Mouse (Mus musculus): Measurements from ENCODE around the gene Syna. TPM values are rescaled to one million over a fixed set of nuclear protein-coding genes. Genes with fewer than 3 reads are reported as not detected.

Gene Syna
- not detected in 2 replicates for polyA plus RNA-seq (2014; fragmentation: Nextera tagmentation; extraction: Ambion mirVana)

- no peak for ATAC-seq (ENCODE audit: insufficient number of reproducible peaks, low FRiP score, low TSS enrichment, low read depth)
- Histone ChIP-seq H3K4me1 (ENCODE audit: control insufficient read depth, insufficient read depth, low read length) (peaks cover 5% of the 10 kb centered on the region), H3K27ac (replicated peaks; ENCODE audit: low read depth, low read length) (no peak within 1 kb of the TSS), H3K36me3 (ENCODE audit: control insufficient read depth, insufficient read depth, low read length) (no peaks in the 10 kb centered on the region), H3K27me3 (ENCODE audit: control insufficient read depth, insufficient read depth, low read length) (no peaks in the 10 kb centered on the region), H3K9me3 (ENCODE audit: control insufficient read depth, low read length) (no peaks in the 10 kb centered on the region; the same call in 1 of the 2 replicates), H3K4me2 (ENCODE audit: low read depth, severe bottlenecking) (no peak within 1 kb of the TSS), H3K4me3 (ENCODE audit: low read depth, low read length) (no peak within 1 kb of the TSS), H3K9ac (ENCODE audit: low read length) (no peak within 1 kb of the TSS)
- no peak for DNase-seq (ENCODE audit: low spot score)
- 88% methylated on average over 7 of the region's 7 CpGs for WGBS
Measured at GRCm38 (mm10) chr5:134560071-134560449, at the start of gene Syna. Syna (minus strand) TSS chr5:134560171.

DNA sequence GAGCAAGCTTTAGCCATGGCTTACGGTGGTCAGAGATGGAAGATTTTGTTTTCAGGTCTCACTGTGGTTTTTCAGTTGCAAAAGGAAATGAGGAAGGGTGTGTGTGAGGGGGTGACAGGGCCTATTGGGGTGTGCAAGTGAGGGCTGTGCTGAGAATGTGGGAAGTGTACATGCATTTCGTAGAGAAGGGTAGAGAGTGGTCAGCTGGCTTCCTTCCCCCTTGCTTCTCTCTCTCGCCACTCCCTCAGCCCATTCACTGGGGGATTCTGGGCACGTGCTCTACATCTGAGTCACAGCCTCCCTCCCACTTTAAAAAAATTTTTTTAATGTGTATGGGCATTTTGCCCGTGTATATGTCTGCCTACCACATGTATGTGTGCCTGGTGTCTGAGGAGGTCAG, 47.1 kb upstream of the Syna start:
- no peaks in the 10 kb centered on the region for H3K36me3 ChIP-seq (ENCODE audit: control insufficient read depth, insufficient read depth, low read length)
- no peaks in the 10 kb centered on the region for H3K27me3 ChIP-seq (ENCODE audit: control insufficient read depth, insufficient read depth, low read length)
- H3K9ac ChIP-seq (ENCODE audit: low read length): no peak overlapping the region
- no peak overlapping the region for H3K4me3 ChIP-seq (ENCODE audit: low read depth, low read length)
- ATAC-seq (ENCODE audit: insufficient number of reproducible peaks, low FRiP score, low TSS enrichment, low read depth): no peak
- no peak overlapping the region for H3K27ac ChIP-seq (replicated peaks; ENCODE audit: low read depth, low read length)
- 72% methylated on average over 5 of the region's 5 CpGs for WGBS
- H3K9me3 ChIP-seq (ENCODE audit: control insufficient read depth, low read length): no peaks in the 10 kb centered on the region
- DNase-seq (ENCODE audit: low spot score): no peak
- no peak overlapping the region for H3K4me2 ChIP-seq (ENCODE audit: low read depth, severe bottlenecking)
- no peaks in the 10 kb centered on the region for H3K4me1 ChIP-seq (ENCODE audit: control insufficient read depth, insufficient read depth, low read length)

DNA sequence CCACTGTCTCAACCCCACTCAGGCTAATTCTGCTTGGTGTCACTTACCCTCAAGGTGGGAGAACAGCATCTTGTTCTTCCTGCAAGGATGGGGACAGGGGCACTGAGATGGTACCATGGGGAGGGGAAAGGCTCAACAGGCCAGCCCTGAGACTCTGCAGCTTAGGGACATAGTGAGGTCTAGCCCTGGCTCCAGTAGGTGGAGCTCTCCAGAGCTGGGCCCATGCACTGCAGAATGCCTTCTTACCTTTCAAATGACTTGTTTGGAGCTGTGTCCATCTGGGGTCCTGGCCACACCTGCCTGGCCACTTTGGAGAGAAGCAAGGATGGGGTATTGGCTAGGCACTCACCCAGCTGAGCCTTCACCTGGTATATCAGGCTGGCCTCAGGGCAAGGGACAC, 46.3 kb upstream of the Syna start:
- ATAC-seq (ENCODE audit: insufficient number of reproducible peaks, low FRiP score, low TSS enrichment, low read depth): no peak
- H3K9me3 ChIP-seq (ENCODE audit: control insufficient read depth, low read length): no peaks in the 10 kb centered on the region
- H3K4me3 ChIP-seq (ENCODE audit: low read depth, low read length): no peak overlapping the region
- no peak overlapping the region for H3K9ac ChIP-seq (ENCODE audit: low read length)
- H3K27ac ChIP-seq (replicated peaks; ENCODE audit: low read depth, low read length): no peak overlapping the region
- no peaks in the 10 kb centered on the region for H3K36me3 ChIP-seq (ENCODE audit: control insufficient read depth, insufficient read depth, low read length)
- no peak for DNase-seq (ENCODE audit: low spot score)
- no peak overlapping the region for H3K4me2 ChIP-seq (ENCODE audit: low read depth, severe bottlenecking)
- H3K4me1 ChIP-seq (ENCODE audit: control insufficient read depth, insufficient read depth, low read length): no peaks in the 10 kb centered on the region
- H3K27me3 ChIP-seq (ENCODE audit: control insufficient read depth, insufficient read depth, low read length): no peaks in the 10 kb centered on the region

DNA sequence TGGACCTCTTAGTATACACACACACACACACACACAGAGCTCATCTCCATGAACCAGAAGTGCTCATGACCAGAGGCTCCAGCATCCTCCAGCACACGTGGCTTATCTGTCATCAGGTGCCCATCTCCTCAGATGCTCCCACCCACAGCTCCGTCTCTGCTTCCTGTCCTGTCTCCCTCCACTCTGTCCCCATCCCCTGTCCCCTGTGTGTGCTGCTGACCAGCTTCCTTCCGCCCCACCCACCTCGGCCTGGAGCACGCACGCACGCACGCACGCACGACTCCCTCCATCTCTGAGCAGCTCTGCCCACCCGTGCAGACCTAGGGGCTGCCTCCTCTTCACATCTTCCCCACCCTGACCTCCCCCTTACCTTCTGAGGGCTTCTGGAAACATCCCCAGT, 44.4 kb upstream of the Syna start:
- DNase-seq (ENCODE audit: low spot score): no peak
- ATAC-seq (ENCODE audit: insufficient number of reproducible peaks, low FRiP score, low TSS enrichment, low read depth): no peak
- Histone ChIP-seq H3K4me1 (ENCODE audit: control insufficient read depth, insufficient read depth, low read length) (0 out of 2 replicates have a peak, but pooled peaks cover 4% of the 10 kb centered on the region), H3K4me3 (ENCODE audit: low read depth, low read length) (no peak overlapping the region), H3K27ac (replicated peaks; ENCODE audit: low read depth, low read length) (no peak overlapping the region), H3K36me3 (ENCODE audit: control insufficient read depth, insufficient read depth, low read length) (no peaks in the 10 kb centered on the region), H3K27me3 (ENCODE audit: control insufficient read depth, insufficient read depth, low read length) (no peaks in the 10 kb centered on the region), H3K9me3 (ENCODE audit: control insufficient read depth, low read length) (no peaks in the 10 kb centered on the region), H3K4me2 (ENCODE audit: low read depth, severe bottlenecking) (no peak overlapping the region), H3K9ac (ENCODE audit: low read length) (no peak overlapping the region)
- WGBS: 86% methylated on average over 11 of the region's 11 CpGs

DNA sequence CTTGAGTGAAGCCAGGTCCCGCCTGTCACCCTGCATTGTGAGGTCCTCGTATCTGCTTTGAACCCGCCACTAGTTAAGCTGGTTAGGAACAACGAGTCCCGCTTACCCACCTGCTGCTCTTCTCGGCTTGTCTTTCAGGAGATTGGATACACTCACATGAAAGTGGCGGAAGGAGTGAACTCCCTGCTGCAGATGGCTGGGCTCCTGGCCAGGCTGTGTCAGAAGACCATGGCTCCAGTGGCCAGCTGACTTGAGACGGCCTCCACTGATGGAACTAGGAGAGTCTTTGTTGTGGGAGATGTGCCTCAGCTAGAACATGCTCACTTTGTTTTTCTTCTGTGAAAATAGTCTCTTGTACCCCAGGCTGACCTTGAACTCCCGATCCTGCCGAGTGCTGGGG, 37.7 kb upstream of the Syna start:
- H3K9ac ChIP-seq (ENCODE audit: low read length): no peak overlapping the region
- H3K9me3 ChIP-seq (ENCODE audit: control insufficient read depth, low read length): no peaks in the 10 kb centered on the region
- 0 out of 2 replicates have a peak, but pooled peaks cover 4% of the 10 kb centered on the region for H3K4me1 ChIP-seq (ENCODE audit: control insufficient read depth, insufficient read depth, low read length)
- peaks cover 46% of the 10 kb centered on the region for H3K36me3 ChIP-seq (ENCODE audit: control insufficient read depth, insufficient read depth, low read length)
- WGBS: 95% methylated on average over 10 of the region's 10 CpGs
- H3K27ac ChIP-seq (replicated peaks; ENCODE audit: low read depth, low read length): no peak overlapping the region
- no peaks in the 10 kb centered on the region for H3K27me3 ChIP-seq (ENCODE audit: control insufficient read depth, insufficient read depth, low read length)
- no peak overlapping the region for H3K4me3 ChIP-seq (ENCODE audit: low read depth, low read length)
- DNase-seq (ENCODE audit: low spot score) (no peak), ATAC-seq (ENCODE audit: insufficient number of reproducible peaks, low FRiP score, low TSS enrichment, low read depth) (no peak)
- no peak overlapping the region for H3K4me2 ChIP-seq (ENCODE audit: low read depth, severe bottlenecking)

DNA sequence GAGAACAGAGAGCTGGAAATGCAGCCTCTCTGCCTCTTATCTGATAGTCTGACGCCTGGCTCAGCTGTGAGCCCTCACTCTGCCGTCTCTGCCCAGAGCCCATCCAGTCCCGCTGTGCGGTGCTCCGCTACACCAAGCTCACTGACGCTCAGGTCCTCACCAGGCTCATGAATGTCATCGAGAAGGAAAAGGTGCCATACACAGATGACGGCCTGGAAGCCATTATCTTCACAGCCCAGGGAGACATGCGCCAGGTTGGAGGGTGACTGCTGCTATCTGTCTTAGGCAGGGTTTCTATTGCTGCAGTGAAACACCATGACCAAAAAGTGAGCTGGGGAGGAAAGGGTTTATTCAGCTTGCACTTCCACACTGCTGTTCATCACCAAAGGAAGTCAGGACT, 33.1 kb upstream of the Syna start:
- Histone ChIP-seq H3K4me3 (ENCODE audit: low read depth, low read length) (no peak overlapping the region), H3K9ac (ENCODE audit: low read length) (no peak overlapping the region), H3K4me2 (ENCODE audit: low read depth, severe bottlenecking) (no peak overlapping the region), H3K36me3 (ENCODE audit: control insufficient read depth, insufficient read depth, low read length) (peaks cover 59% of the 10 kb centered on the region), H3K27ac (replicated peaks; ENCODE audit: low read depth, low read length) (no peak overlapping the region), H3K27me3 (ENCODE audit: control insufficient read depth, insufficient read depth, low read length) (no peaks in the 10 kb centered on the region), H3K9me3 (ENCODE audit: control insufficient read depth, low read length) (no peaks in the 10 kb centered on the region), H3K4me1 (ENCODE audit: control insufficient read depth, insufficient read depth, low read length) (no peaks in the 10 kb centered on the region)
- no peak for ATAC-seq (ENCODE audit: insufficient number of reproducible peaks, low FRiP score, low TSS enrichment, low read depth)
- DNase-seq (ENCODE audit: low spot score): no peak
- 84% methylated on average over 9 of the region's 9 CpGs for WGBS

DNA sequence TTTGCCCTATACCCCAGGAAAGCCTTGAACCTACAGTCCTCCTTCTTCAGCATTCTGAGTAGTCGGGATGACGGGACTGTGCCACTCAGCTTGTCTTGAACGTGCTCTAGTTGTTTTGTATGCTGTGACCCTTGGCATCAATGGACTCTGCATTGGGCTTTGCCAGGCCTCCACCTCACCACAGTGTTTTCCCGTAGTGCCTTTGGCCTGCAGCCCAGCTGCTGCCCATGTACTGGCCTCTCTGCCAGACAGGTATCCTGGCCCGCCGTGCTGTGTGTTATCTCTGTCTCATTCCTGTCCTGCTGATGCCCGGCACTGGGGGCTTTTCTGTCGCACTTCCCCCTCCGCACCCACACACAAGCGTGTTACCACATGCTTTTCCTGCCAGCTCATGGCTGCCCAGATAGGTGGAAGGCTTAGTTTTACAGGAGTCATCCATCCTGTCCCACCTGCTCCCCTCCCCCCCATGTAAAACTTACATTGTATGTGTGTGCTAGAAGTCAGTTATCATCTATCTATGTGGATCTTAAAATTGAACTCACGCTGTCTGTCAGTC, 32.1 kb upstream of the Syna start:
- no peak overlapping the region for H3K9ac ChIP-seq (ENCODE audit: low read length)
- WGBS: 91% methylated on average over 11 of the region's 11 CpGs
- no peaks in the 10 kb centered on the region for H3K9me3 ChIP-seq (ENCODE audit: control insufficient read depth, low read length)
- H3K36me3 ChIP-seq (ENCODE audit: control insufficient read depth, insufficient read depth, low read length): peaks cover 50% of the 10 kb centered on the region
- no peaks in the 10 kb centered on the region for H3K4me1 ChIP-seq (ENCODE audit: control insufficient read depth, insufficient read depth, low read length)
- H3K4me3 ChIP-seq (ENCODE audit: low read depth, low read length): no peak overlapping the region
- H3K4me2 ChIP-seq (ENCODE audit: low read depth, severe bottlenecking): no peak overlapping the region
- no peak overlapping the region for H3K27ac ChIP-seq (replicated peaks; ENCODE audit: low read depth, low read length)
- H3K27me3 ChIP-seq (ENCODE audit: control insufficient read depth, insufficient read depth, low read length): no peaks in the 10 kb centered on the region
- no peak for ATAC-seq (ENCODE audit: insufficient number of reproducible peaks, low FRiP score, low TSS enrichment, low read depth)
- no peak for DNase-seq (ENCODE audit: low spot score)

- Histone ChIP-seq H3K4me2 (ENCODE audit: low read depth, severe bottlenecking) (no peak overlapping the region), H3K36me3 (ENCODE audit: control insufficient read depth, insufficient read depth, low read length) (peaks cover 33% of the 10 kb centered on the region), H3K4me1 (ENCODE audit: control insufficient read depth, insufficient read depth, low read length) (no peaks in the 10 kb centered on the region), H3K9me3 (ENCODE audit: control insufficient read depth, low read length) (no peaks in the 10 kb centered on the region), H3K4me3 (ENCODE audit: low read depth, low read length) (no peak overlapping the region), H3K27me3 (ENCODE audit: control insufficient read depth, insufficient read depth, low read length) (no peaks in the 10 kb centered on the region), H3K27ac (replicated peaks; ENCODE audit: low read depth, low read length) (no peak overlapping the region), H3K9ac (ENCODE audit: low read length) (no peak overlapping the region)
- WGBS: 84% methylated on average over 3 of the region's 3 CpGs
- no peak for DNase-seq (ENCODE audit: low spot score)
- ATAC-seq (ENCODE audit: insufficient number of reproducible peaks, low FRiP score, low TSS enrichment, low read depth): no peak
Measured at GRCm38 (mm10) chr5:134589900-134590299, 29.9 kb upstream of the Syna start.

DNA sequence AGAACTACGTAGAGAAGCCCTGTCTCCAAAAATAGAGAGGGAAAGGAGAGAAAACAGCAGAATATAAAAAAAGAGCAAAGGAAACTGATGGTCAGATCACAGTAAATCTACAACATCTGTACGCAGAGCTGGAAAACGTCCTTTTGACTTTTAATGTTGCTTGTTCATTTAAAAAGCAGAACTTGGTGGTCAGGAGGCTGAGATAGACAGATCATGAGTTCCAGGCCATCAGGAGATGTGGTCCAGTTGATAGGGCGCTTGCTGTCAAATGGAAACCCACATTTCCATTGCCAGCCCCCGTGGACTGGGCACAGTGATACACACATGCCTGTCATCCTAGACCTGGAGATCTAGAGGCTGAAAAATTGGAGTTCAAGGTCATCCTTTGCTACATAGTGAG, 24.8 kb upstream of the Syna start:
- no peaks in the 10 kb centered on the region for H3K9me3 ChIP-seq (ENCODE audit: control insufficient read depth, low read length)
- no peak overlapping the region for H3K9ac ChIP-seq (ENCODE audit: low read length)
- DNase-seq (ENCODE audit: low spot score) (no peak), ATAC-seq (ENCODE audit: insufficient number of reproducible peaks, low FRiP score, low TSS enrichment, low read depth) (no peak)
- peaks cover 4% of the 10 kb centered on the region; the same call in 1 of the 2 replicates for H3K36me3 ChIP-seq (ENCODE audit: control insufficient read depth, insufficient read depth, low read length)
- no peak overlapping the region for H3K4me2 ChIP-seq (ENCODE audit: low read depth, severe bottlenecking)
- H3K4me3 ChIP-seq (ENCODE audit: low read depth, low read length): no peak overlapping the region
- H3K27me3 ChIP-seq (ENCODE audit: control insufficient read depth, insufficient read depth, low read length): no peaks in the 10 kb centered on the region
- no peak overlapping the region for H3K27ac ChIP-seq (replicated peaks; ENCODE audit: low read depth, low read length)
- H3K4me1 ChIP-seq (ENCODE audit: control insufficient read depth, insufficient read depth, low read length): peaks cover 8% of the 10 kb centered on the region; the same call in 1 of the 2 replicates
- WGBS: 91% methylated on average over 5 of the region's 5 CpGs
